Mouse (Mus musculus): ENCODE measurements at regions not wholly inside any gene's neighbourhood (a gene's known extent, or its start where the extent isn't known, plus 50 kb on each side); places are given as distances from the start of the nearest gene placed in this dataset.
A peak's percentile ranks its signal among the peaks of the same experiment; 100 is the strongest.

DNA sequence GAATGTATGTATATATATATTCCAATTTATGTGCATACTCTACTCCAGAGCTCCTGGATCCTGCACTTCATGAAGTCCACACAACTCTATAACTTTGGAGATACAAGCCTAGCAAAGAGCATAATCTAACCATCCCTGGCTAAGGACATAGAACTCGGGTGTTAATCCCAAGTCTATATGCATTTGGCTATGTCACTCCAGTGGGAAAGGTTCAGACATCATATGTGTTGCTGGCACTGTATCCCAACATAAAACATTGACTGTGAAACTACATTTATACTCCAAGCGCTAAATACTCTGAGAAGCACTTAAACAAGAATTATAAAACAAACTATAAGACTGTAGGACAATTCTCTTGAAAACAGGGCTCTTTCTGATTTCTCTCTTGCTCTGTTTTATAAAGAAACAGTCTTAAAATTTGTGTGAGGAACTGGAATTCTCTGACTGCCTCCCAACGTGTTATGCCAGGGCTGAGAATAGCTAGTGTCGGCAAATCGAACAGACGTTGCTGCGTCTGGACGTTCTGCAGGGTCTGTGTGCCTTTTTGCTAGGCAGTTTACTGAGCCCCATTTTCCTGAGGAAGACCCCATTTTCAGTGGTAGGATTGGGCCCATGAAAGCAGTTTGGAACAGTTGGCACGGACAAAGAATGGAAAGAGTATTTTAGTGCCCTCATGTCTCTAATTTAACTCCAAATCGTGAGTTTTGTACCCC, 132.1 kb upstream of the Hhip start:
- no peak for ATAC-seq (replicated peaks in 1 of 2; ENCODE audit: insufficient read depth in 1 of 2, low FRiP score in 2 of 2, low TSS enrichment in 1 of 2, low read depth in 1 of 2, poor library complexity in 2 of 2, severe bottlenecking in 2 of 2)

DNA sequence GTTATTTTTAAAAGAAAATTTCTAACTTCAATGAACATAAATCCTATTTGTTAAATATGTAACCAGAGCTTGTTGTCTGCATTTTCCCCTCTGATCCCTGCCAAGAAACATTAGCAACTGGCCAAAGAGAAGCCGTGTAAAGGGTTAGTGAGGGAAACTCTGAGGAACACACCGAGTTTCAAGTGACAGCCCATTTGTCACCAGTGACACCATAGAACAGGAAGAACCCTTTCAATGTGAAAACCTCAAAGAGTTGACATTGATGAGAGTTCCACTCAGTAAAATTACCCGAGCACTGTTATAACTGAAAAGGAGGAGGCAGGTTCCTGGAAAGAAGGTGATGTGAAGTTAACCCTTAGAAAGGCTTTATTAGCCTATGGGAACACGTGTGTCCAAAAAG, 127.5 kb upstream of the Hhip start:
- peak; percentile 39 to 73; a peak in 3 of 4 replicates for ATAC-seq (replicated peaks in 1 of 2; ENCODE audit: insufficient read depth in 1 of 2, low FRiP score in 2 of 2, low TSS enrichment in 1 of 2, low read depth in 1 of 2, poor library complexity in 2 of 2, severe bottlenecking in 2 of 2)

GRCm38 (mm10) chr8:80168688-80169087, 110.9 kb upstream of the Hhip start:
- no peak for ATAC-seq (replicated peaks in 1 of 2; ENCODE audit: insufficient read depth in 1 of 2, low FRiP score in 2 of 2, low TSS enrichment in 1 of 2, low read depth in 1 of 2, poor library complexity in 2 of 2, severe bottlenecking in 2 of 2)

- peak; percentile 27 to 51; a peak in 3 of 4 replicates for ATAC-seq (replicated peaks in 1 of 2; ENCODE audit: insufficient read depth in 1 of 2, low FRiP score in 2 of 2, low TSS enrichment in 1 of 2, low read depth in 1 of 2, poor library complexity in 2 of 2, severe bottlenecking in 2 of 2)
Observed at GRCm38 (mm10) chr8:80149458-80150083, 91.8 kb upstream of the Hhip start.

DNA sequence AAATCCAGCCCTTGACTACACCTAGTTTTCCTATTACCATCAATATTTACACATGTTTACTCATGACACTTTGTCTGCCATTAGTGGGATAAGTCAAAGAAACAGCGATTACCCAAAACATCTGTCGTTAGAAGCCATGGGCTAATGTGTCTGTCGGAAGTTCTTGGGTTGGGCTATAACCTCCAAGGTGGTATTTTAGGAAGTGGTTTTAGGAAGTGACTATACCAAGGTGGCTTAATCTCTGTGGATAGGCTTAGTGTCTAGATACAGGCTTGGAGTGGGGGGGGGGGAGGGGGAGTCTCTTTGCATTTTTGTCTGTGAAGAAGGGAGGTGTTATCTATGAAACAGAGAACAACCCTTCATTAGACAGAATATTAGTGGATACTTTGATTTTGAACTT, 90.1 kb upstream of the Hhip start:
- peak; percentile 48 to 59; a peak in 2 of 4 replicates for ATAC-seq (replicated peaks in 1 of 2; ENCODE audit: insufficient read depth in 1 of 2, low FRiP score in 2 of 2, low TSS enrichment in 1 of 2, low read depth in 1 of 2, poor library complexity in 2 of 2, severe bottlenecking in 2 of 2)

GRCm38 (mm10) chr8:80138481-80138880, 80.7 kb upstream of the Hhip start:
- no peak for ATAC-seq (replicated peaks in 1 of 2; ENCODE audit: insufficient read depth in 1 of 2, low FRiP score in 2 of 2, low TSS enrichment in 1 of 2, low read depth in 1 of 2, poor library complexity in 2 of 2, severe bottlenecking in 2 of 2)

DNA sequence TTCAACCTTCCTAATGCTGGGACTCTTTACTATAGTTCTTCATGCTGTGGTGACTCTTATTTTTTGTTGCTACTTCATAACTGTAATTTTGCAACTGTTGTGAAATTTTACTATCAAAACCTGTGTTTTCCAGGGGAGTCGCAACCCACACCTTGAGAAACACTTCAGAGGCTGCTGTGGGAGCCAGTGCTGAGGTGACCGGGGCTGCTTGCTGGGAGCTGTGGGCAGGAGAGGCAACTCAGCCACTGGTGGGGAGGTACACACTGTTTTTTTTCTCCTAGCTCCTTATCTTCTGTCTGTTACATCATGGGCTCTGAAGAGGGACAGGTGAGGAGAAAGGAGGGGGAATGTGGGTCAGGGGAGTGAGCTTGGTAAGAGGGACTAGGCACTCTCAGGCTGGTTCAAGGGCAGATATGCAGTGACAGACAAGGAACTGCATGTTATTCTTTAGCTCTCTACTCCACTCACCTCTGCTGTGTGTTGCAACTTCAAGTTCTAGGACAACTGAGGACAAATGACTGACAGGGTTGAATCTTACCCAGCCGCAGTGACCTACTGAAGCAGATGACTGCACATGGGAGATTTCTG, 62.7 kb upstream of the Hhip start:
- ATAC-seq (replicated peaks in 1 of 2; ENCODE audit: insufficient read depth in 1 of 2, low FRiP score in 2 of 2, low TSS enrichment in 1 of 2, low read depth in 1 of 2, poor library complexity in 2 of 2, severe bottlenecking in 2 of 2) = peak in 1 of 2 experiments; percentile 74; a peak in 1 of 4 replicates

- no peak for ATAC-seq (replicated peaks in 1 of 2; ENCODE audit: insufficient read depth in 1 of 2, low FRiP score in 2 of 2, low TSS enrichment in 1 of 2, low read depth in 1 of 2, poor library complexity in 2 of 2, severe bottlenecking in 2 of 2)
Observed at GRCm38 (mm10) chr8:80117328-80117727, 59.5 kb upstream of the Hhip start.
